Mouse (Mus musculus): Measurements from ENCODE around the gene Dmgdh. TPM values are rescaled to one million over a fixed set of nuclear protein-coding genes. Genes with fewer than 3 reads are reported as not detected.

Dmgdh gene
- polyA plus RNA-seq, 1 experiment from 2014 or later = not detected

- no peak for ATAC-seq (ENCODE audit: low read depth)
- H3K27me3 ChIP-seq (ENCODE audit: control insufficient read depth, insufficient read depth, low read depth, low read length) = no peaks in the 10 kb centered on the region
- 64% methylated on average over 14 of the region's 14 CpGs for WGBS
- no peak overlapping the region for H3K9ac ChIP-seq (ENCODE audit: low read length)
- H3K4me1 ChIP-seq (replicated peaks; ENCODE audit: control insufficient read depth, insufficient read depth, low read length) = no peaks in the 10 kb centered on the region
- no peaks in the 10 kb centered on the region for H3K9me3 ChIP-seq (ENCODE audit: control insufficient read depth, low read length)
- H3K36me3 ChIP-seq (ENCODE audit: control insufficient read depth, insufficient read depth, low read length) = no peaks in the 10 kb centered on the region
- H3K27ac ChIP-seq (ENCODE audit: low read length) = no peak overlapping the region
- no peak overlapping the region for H3K4me3 ChIP-seq (ENCODE audit: low read length)
- H3K4me2 ChIP-seq (ENCODE audit: low read depth, low read length) = no peak overlapping the region
Measured at GRCm38 (mm10) chr13:93758149-93758898, 84.1 kb downstream of the Dmgdh start.

GRCm38 (mm10) chr13:93761831-93762230, 87.6 kb downstream of the Dmgdh start:
- Histone ChIP-seq H3K27me3 (ENCODE audit: control insufficient read depth, insufficient read depth, low read depth, low read length) (no peaks in the 10 kb centered on the region), H3K36me3 (ENCODE audit: control insufficient read depth, insufficient read depth, low read length) (no peaks in the 10 kb centered on the region), H3K4me3 (ENCODE audit: low read length) (no peak overlapping the region), H3K4me1 (replicated peaks; ENCODE audit: control insufficient read depth, insufficient read depth, low read length) (no peaks in the 10 kb centered on the region), H3K9me3 (ENCODE audit: control insufficient read depth, low read length) (no peaks in the 10 kb centered on the region), H3K4me2 (ENCODE audit: low read depth, low read length) (no peak overlapping the region), H3K27ac (ENCODE audit: low read length) (no peak overlapping the region), H3K9ac (ENCODE audit: low read length) (no peak overlapping the region)
- ATAC-seq (ENCODE audit: low read depth) = no peak
- 92% methylated on average over 8 of the region's 8 CpGs for WGBS

- no peak overlapping the region for H3K4me2 ChIP-seq (ENCODE audit: low read depth, low read length)
- H3K27me3 ChIP-seq (ENCODE audit: control insufficient read depth, insufficient read depth, low read depth, low read length) = no peaks in the 10 kb centered on the region
- H3K36me3 ChIP-seq (ENCODE audit: control insufficient read depth, insufficient read depth, low read length) = no peaks in the 10 kb centered on the region
- WGBS = 61% methylated on average over 3 of the region's 3 CpGs
- no peak overlapping the region for H3K9ac ChIP-seq (ENCODE audit: low read length)
- no peak overlapping the region for H3K4me3 ChIP-seq (ENCODE audit: low read length)
- no peaks in the 10 kb centered on the region for H3K9me3 ChIP-seq (ENCODE audit: control insufficient read depth, low read length)
- H3K27ac ChIP-seq (ENCODE audit: low read length) = no peak overlapping the region
- no peaks in the 10 kb centered on the region for H3K4me1 ChIP-seq (replicated peaks; ENCODE audit: control insufficient read depth, insufficient read depth, low read length)
- ATAC-seq (ENCODE audit: low read depth) = no peak
Measured at GRCm38 (mm10) chr13:93762879-93763278, 88.6 kb downstream of the Dmgdh start.

- H3K36me3 ChIP-seq (ENCODE audit: control insufficient read depth, insufficient read depth, low read length) = no peaks in the 10 kb centered on the region
- no peak overlapping the region for H3K27ac ChIP-seq (ENCODE audit: low read length)
- H3K4me2 ChIP-seq (ENCODE audit: low read depth, low read length) = no peak overlapping the region
- ATAC-seq (ENCODE audit: low read depth) = no peak
- no peaks in the 10 kb centered on the region for H3K27me3 ChIP-seq (ENCODE audit: control insufficient read depth, insufficient read depth, low read depth, low read length)
- no peaks in the 10 kb centered on the region for H3K9me3 ChIP-seq (ENCODE audit: control insufficient read depth, low read length)
- no peak overlapping the region for H3K4me3 ChIP-seq (ENCODE audit: low read length)
- no peak overlapping the region for H3K9ac ChIP-seq (ENCODE audit: low read length)
- 76% methylated on average over 13 of the region's 13 CpGs for whole genome bisulfite sequencing
- H3K4me1 ChIP-seq (replicated peaks; ENCODE audit: control insufficient read depth, insufficient read depth, low read length) = no peaks in the 10 kb centered on the region
Measured at GRCm38 (mm10) chr13:93764321-93764973, 90.2 kb downstream of the Dmgdh start.

GRCm38 (mm10) chr13:93771031-93771587, 96.9 kb downstream of the Dmgdh start:
- WGBS = 21% methylated on average over 9 of the region's 9 CpGs
- Histone ChIP-seq H3K4me2 (ENCODE audit: low read depth, low read length) (peak overlapping the region; percentile 96), H3K27me3 (ENCODE audit: control insufficient read depth, insufficient read depth, low read depth, low read length) (no peaks in the 10 kb centered on the region), H3K9ac (ENCODE audit: low read length) (peak overlapping the region; percentile 88), H3K4me3 (ENCODE audit: low read length) (peak overlapping the region; percentile 84), H3K9me3 (ENCODE audit: control insufficient read depth, low read length) (no peaks in the 10 kb centered on the region), H3K36me3 (ENCODE audit: control insufficient read depth, insufficient read depth, low read length) (no peaks in the 10 kb centered on the region), H3K4me1 (replicated peaks; ENCODE audit: control insufficient read depth, insufficient read depth, low read length) (peaks cover 13% of the 10 kb centered on the region), H3K27ac (ENCODE audit: low read length) (peak overlapping the region; percentile 93)
- ATAC-seq (ENCODE audit: low read depth) = peak; percentile 49

- peak within 1 kb of the TSS; percentile 84 for H3K4me3 ChIP-seq (ENCODE audit: low read length)
- H3K9ac ChIP-seq (ENCODE audit: low read length) = peak within 1 kb of the TSS; percentile 88
- ATAC-seq (ENCODE audit: low read depth) = peak; percentile 95
- peaks cover 13% of the 10 kb centered on the region for H3K4me1 ChIP-seq (replicated peaks; ENCODE audit: control insufficient read depth, insufficient read depth, low read length)
- no peaks in the 10 kb centered on the region for H3K36me3 ChIP-seq (ENCODE audit: control insufficient read depth, insufficient read depth, low read length)
- H3K27ac ChIP-seq (ENCODE audit: low read length) = peak within 1 kb of the TSS; percentile 93
- peak within 1 kb of the TSS; percentile 96 for H3K4me2 ChIP-seq (ENCODE audit: low read depth, low read length)
- no peaks in the 10 kb centered on the region for H3K27me3 ChIP-seq (ENCODE audit: control insufficient read depth, insufficient read depth, low read depth, low read length)
- WGBS = under 1% methylated on average over 66 of the region's 66 CpGs
- H3K9me3 ChIP-seq (ENCODE audit: control insufficient read depth, low read length) = no peaks in the 10 kb centered on the region
Measured at GRCm38 (mm10) chr13:93771588-93772278, 97.5 kb downstream of the Dmgdh start, which contains the start of gene Arsb. Gene Arsb, plus strand, starts transcription at chr13:93771630.

- H3K4me2 ChIP-seq (ENCODE audit: low read depth, low read length) = peak overlapping the region; percentile 96
- no peaks in the 10 kb centered on the region for H3K36me3 ChIP-seq (ENCODE audit: control insufficient read depth, insufficient read depth, low read length)
- no peaks in the 10 kb centered on the region for H3K27me3 ChIP-seq (ENCODE audit: control insufficient read depth, insufficient read depth, low read depth, low read length)
- no peaks in the 10 kb centered on the region for H3K9me3 ChIP-seq (ENCODE audit: control insufficient read depth, low read length)
- ATAC-seq (ENCODE audit: low read depth) = peak; percentile 51
- peak overlapping the region; percentile 84 for H3K4me3 ChIP-seq (ENCODE audit: low read length)
- 12% methylated on average over 8 of the region's 8 CpGs for WGBS
- peak overlapping the region; percentile 88 for H3K9ac ChIP-seq (ENCODE audit: low read length)
- H3K27ac ChIP-seq (ENCODE audit: low read length) = peak overlapping the region; percentile 93
- peaks cover 13% of the 10 kb centered on the region for H3K4me1 ChIP-seq (replicated peaks; ENCODE audit: control insufficient read depth, insufficient read depth, low read length)
Measured at GRCm38 (mm10) chr13:93772279-93772636, 98.0 kb downstream of the Dmgdh start.

- WGBS = 65% methylated on average over 7 of the region's 7 CpGs
- Histone ChIP-seq H3K9ac (ENCODE audit: low read length) (0 out of 2 replicates have a peak overlapping the region, but pooled peaks have one; percentile 88), H3K9me3 (ENCODE audit: control insufficient read depth, low read length) (no peaks in the 10 kb centered on the region), H3K4me1 (replicated peaks; ENCODE audit: control insufficient read depth, insufficient read depth, low read length) (peaks cover 13% of the 10 kb centered on the region), H3K27me3 (ENCODE audit: control insufficient read depth, insufficient read depth, low read depth, low read length) (no peaks in the 10 kb centered on the region), H3K36me3 (ENCODE audit: control insufficient read depth, insufficient read depth, low read length) (no peaks in the 10 kb centered on the region), H3K4me2 (ENCODE audit: low read depth, low read length) (peak overlapping the region; percentile 96), H3K4me3 (ENCODE audit: low read length) (peak overlapping the region; percentile 84; the same call in 1 of the 2 replicates), H3K27ac (ENCODE audit: low read length) (no peak overlapping the region)
- ATAC-seq (ENCODE audit: low read depth) = no peak
Measured at GRCm38 (mm10) chr13:93772861-93773260, 98.6 kb downstream of the Dmgdh start.
